Comparison of ENCODE assay signal across 12 mouse cellular contexts in the genomic region with DNA sequence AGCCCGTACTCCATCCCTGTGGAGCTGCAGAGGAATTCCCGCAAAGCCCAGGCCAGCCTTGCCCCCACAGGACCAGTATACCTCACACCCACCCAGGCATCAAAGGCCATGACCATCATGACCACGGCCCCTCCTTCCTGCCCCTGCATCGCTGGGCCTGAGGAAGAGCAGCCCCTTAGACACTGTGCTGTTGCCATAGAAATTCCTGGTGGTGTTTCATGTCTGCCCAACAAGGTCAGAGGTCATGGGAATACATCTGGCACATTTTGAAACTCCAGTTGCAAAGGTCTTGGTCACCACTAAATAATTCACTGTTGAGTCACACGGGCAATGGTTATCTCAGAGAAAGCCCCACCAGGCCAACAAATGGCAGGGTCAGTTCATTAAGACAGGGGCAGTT.
A peak's percentile ranks its signal among the peaks of the same experiment; 100 is the strongest.
DNase-seq lines count a peak whose midpoint lies in the region; ATAC-seq and TF ChIP-seq lines count a peak whose summit lies in the region.
"Had no signal": no experiment of that assay in that cellular context is flagged by ENCODE, and none has a peak within 500 bp of the region (broad histone marks: within the 10 kb centered on the region; RNA-seq: fewer than 3 reads in every experiment).

No protein-coding gene starts in this region.

- 8% methylated on average over 5 of the region's 5 CpGs for WGBS in hindbrain, embryonic 10.5 days
- 20% methylated on average over 5 of the region's 5 CpGs for WGBS in hindbrain, postnatal 0 days
- WGBS in embryonic facial prominence, embryonic 10.5 days: 26% methylated on average over 5 of the region's 5 CpGs
- WGBS in midbrain, embryonic 12.5 days: 12% methylated on average over 5 of the region's 5 CpGs
- WGBS in intestine, postnatal 0 days: 36% methylated on average over 5 of the region's 5 CpGs

- ATAC-seq in hindbrain, postnatal 0 days: no peak
- ATAC-seq in midbrain, embryonic 12.5 days (ENCODE audit: low FRiP score, low read depth): no peak
- ATAC-seq in intestine, postnatal 0 days: no peak
- no peak for ATAC-seq in erythroblast, adult 5-6 weeks (replicated peaks; ENCODE audit: low FRiP score, poor library complexity, severe bottlenecking)

- peaks cover 85% of the 10 kb centered on the region for H3K27me3 ChIP-seq in hindbrain, embryonic 10.5 days (ENCODE audit: insufficient read depth, poor library complexity, severe bottlenecking)
- no peaks in the 10 kb centered on the region; the same call in 1 of the 2 replicates for H3K27me3 ChIP-seq in hindbrain, postnatal 0 days (ENCODE audit: insufficient read depth, low read length)
- peaks cover 11% of the 10 kb centered on the region for H3K27me3 ChIP-seq in C2C12 (ENCODE audit: control insufficient read depth, insufficient read depth, insufficient read length)
- peaks cover 73% of the 10 kb centered on the region for H3K27me3 ChIP-seq in embryonic facial prominence, embryonic 10.5 days (replicated peaks; ENCODE audit: low read depth, poor library complexity, severe bottlenecking)
- H3K27me3 ChIP-seq in midbrain, embryonic 12.5 days: peaks cover 27% of the 10 kb centered on the region
- no peaks in the 10 kb centered on the region for H3K27me3 ChIP-seq in intestine, postnatal 0 days (replicated peaks; ENCODE audit: control insufficient read depth, insufficient read depth, low read length)

- TF ChIP-seq CTCF in hindbrain, postnatal 0 days (IDR thresholded peaks at IDR 0.05; ENCODE audit: low read depth): no peak
- TF ChIP-seq CTCF in C2C12 (IDR thresholded peaks at IDR 0.05; ENCODE audit: control insufficient read depth, insufficient read depth, insufficient read length): no peak
- no peak for TF ChIP-seq CTCF in intestine, postnatal 0 days (IDR thresholded peaks at IDR 0.05; ENCODE audit: low read depth)

- no peaks in the 10 kb centered on the region for H3K9me3 ChIP-seq in hindbrain, embryonic 10.5 days
- H3K9me3 ChIP-seq in hindbrain, postnatal 0 days (ENCODE audit: low read length): no peaks in the 10 kb centered on the region
- no peaks in the 10 kb centered on the region for H3K9me3 ChIP-seq in embryonic facial prominence, embryonic 10.5 days
- H3K9me3 ChIP-seq in midbrain, embryonic 12.5 days: no peaks in the 10 kb centered on the region
- H3K9me3 ChIP-seq in intestine, postnatal 0 days (ENCODE audit: control insufficient read depth): no peaks in the 10 kb centered on the region
- H3K9me3 ChIP-seq: limb, embryonic 13.5 days had no signal

- no peak overlapping the region for H3ac ChIP-seq in C2C12 (ENCODE audit: control insufficient read depth, insufficient read length, low read depth)

- H3K79me3 ChIP-seq in C2C12 (ENCODE audit: low read depth): no peaks in the 10 kb centered on the region

- H3K27ac ChIP-seq in hindbrain, embryonic 10.5 days: peak overlapping the region; percentile 80
- no peak overlapping the region for H3K27ac ChIP-seq in hindbrain, postnatal 0 days
- H3K27ac ChIP-seq in embryonic facial prominence, embryonic 10.5 days (replicated peaks): no peak overlapping the region; the same call in 1 of the 2 replicates
- peak overlapping the region; percentile 73 for H3K27ac ChIP-seq in midbrain, embryonic 12.5 days (replicated peaks)
- no peak overlapping the region for H3K27ac ChIP-seq in intestine, postnatal 0 days (ENCODE audit: low read depth, low read length)
- H3K27ac ChIP-seq: limb, embryonic 13.5 days had no signal

- H3K4me1 ChIP-seq in hindbrain, embryonic 10.5 days (replicated peaks): peaks cover 96% of the 10 kb centered on the region
- H3K4me1 ChIP-seq in hindbrain, postnatal 0 days (ENCODE audit: insufficient read depth, low read length): peaks cover 6% of the 10 kb centered on the region
- peaks cover 78% of the 10 kb centered on the region for H3K4me1 ChIP-seq in embryonic facial prominence, embryonic 10.5 days
- peaks cover 57% of the 10 kb centered on the region for H3K4me1 ChIP-seq in midbrain, embryonic 12.5 days
- no peaks in the 10 kb centered on the region for H3K4me1 ChIP-seq in intestine, postnatal 0 days (replicated peaks; ENCODE audit: control insufficient read depth, insufficient read depth, low read length)

- no peak overlapping the region for H3K9ac ChIP-seq in hindbrain, postnatal 0 days (replicated peaks; ENCODE audit: low read length)
- H3K9ac ChIP-seq in midbrain, embryonic 12.5 days (replicated peaks): no peak overlapping the region
- no peak overlapping the region for H3K9ac ChIP-seq in intestine, postnatal 0 days (ENCODE audit: low read depth, low read length)
- H3K9ac ChIP-seq: limb, embryonic 13.5 days had no signal

- H3K4me2 ChIP-seq in hindbrain, postnatal 0 days (ENCODE audit: low read depth, low read length): no peak overlapping the region
- no peak overlapping the region for H3K4me2 ChIP-seq in midbrain, embryonic 12.5 days (replicated peaks)
- no peak overlapping the region for H3K4me2 ChIP-seq in intestine, postnatal 0 days (replicated peaks; ENCODE audit: low read depth)
- H3K4me2 ChIP-seq: limb, embryonic 13.5 days had no signal

- H3K79me2 ChIP-seq in C2C12 (ENCODE audit: control insufficient read depth, insufficient read depth): no peaks in the 10 kb centered on the region

- H3K36me3 ChIP-seq in hindbrain, embryonic 10.5 days: no peaks in the 10 kb centered on the region
- no peaks in the 10 kb centered on the region for H3K36me3 ChIP-seq in hindbrain, postnatal 0 days (ENCODE audit: insufficient read depth, low read length)
- no peaks in the 10 kb centered on the region for H3K36me3 ChIP-seq in C2C12 (ENCODE audit: control insufficient read depth, insufficient read depth)
- no peaks in the 10 kb centered on the region for H3K36me3 ChIP-seq in embryonic facial prominence, embryonic 10.5 days (replicated peaks)
- no peaks in the 10 kb centered on the region for H3K36me3 ChIP-seq in midbrain, embryonic 12.5 days
- no peaks in the 10 kb centered on the region for H3K36me3 ChIP-seq in intestine, postnatal 0 days (ENCODE audit: control insufficient read depth, insufficient read depth)
- H3K36me3 ChIP-seq: limb, embryonic 13.5 days had no signal

- H3K4me3 ChIP-seq in hindbrain, embryonic 10.5 days: no peak overlapping the region
- no peak overlapping the region for H3K4me3 ChIP-seq in hindbrain, postnatal 0 days (ENCODE audit: low read length)
- no peak overlapping the region for H3K4me3 ChIP-seq in C2C12 (ENCODE audit: insufficient read depth, poor library complexity, severe bottlenecking)
- no peak overlapping the region for H3K4me3 ChIP-seq in embryonic facial prominence, embryonic 10.5 days
- H3K4me3 ChIP-seq in midbrain, embryonic 12.5 days: no peak overlapping the region
- H3K4me3 ChIP-seq in intestine, postnatal 0 days (ENCODE audit: low read depth, low read length): no peak overlapping the region
- H3K4me3 ChIP-seq: erythroblast, embryonic 14.5 days; limb, embryonic 13.5 days had no signal

- DNase-seq in hindbrain, embryonic 10.5 days (ENCODE audit: low spot score): peak; percentile 79
- no peak for DNase-seq in hindbrain, postnatal 0 days (ENCODE audit: low spot score)
- DNase-seq in embryonic facial prominence, embryonic 10.5 days (ENCODE audit: low spot score): peak; percentile 32
- DNase-seq in T-cell, adult 2 months (ENCODE audit: low spot score): no peak
- DNase-seq: cerebellum, adult 9-11 months; layer of hippocampus, adult 9-11 months had no signal

TF ChIP-seq in C2C12, 6 proteins besides CTCF, POLR2A, EP300 and RAD21:
- TF ChIP-seq MYOG (IDR thresholded peaks at IDR 0.05; ENCODE audit: control insufficient read depth, extremely low read depth, insufficient read length): no peak
- no peak for TF ChIP-seq USF1 (IDR thresholded peaks at IDR 0.05; ENCODE audit: low read depth)
- peak; percentile 22 for TF ChIP-seq FOSL1 (IDR thresholded peaks at IDR 0.05; ENCODE audit: insufficient read depth, low read length, poor library complexity, severe bottlenecking)
- peak; percentile 49 for TF ChIP-seq CEBPB (IDR thresholded peaks at IDR 0.05; ENCODE audit: low read depth)
- no peak for TF ChIP-seq MAX (IDR thresholded peaks at IDR 0.05)
- peak; percentile 2 for TF ChIP-seq MYOD1 (IDR thresholded peaks at IDR 0.05; ENCODE audit: control insufficient read depth, insufficient read length, low read depth)
TF ChIP-seq in C2C12: peak in this region for 3.

Comparison
In these comparisons a context has a peak if more than half of its experiments do, and no peak if none do; other contexts are left out.
1. DNase-seq: peak in hindbrain, embryonic 10.5 days (single experiment) and embryonic facial prominence, embryonic 10.5 days (single experiment); none in hindbrain, postnatal 0 days (single experiment) and T-cell, adult 2 months (single experiment).
2. H3K27ac ChIP-seq: peak in hindbrain, embryonic 10.5 days (single experiment) and midbrain, embryonic 12.5 days (single experiment); none in hindbrain, postnatal 0 days (single experiment), embryonic facial prominence, embryonic 10.5 days (single experiment) and intestine, postnatal 0 days (single experiment).